Mouse (Mus musculus): ENCODE measurements around the gene Sec24d.
A peak's percentile ranks its signal among the peaks of the same experiment; 100 is the strongest.

Sec24d gene

GRCm38 (mm10) chr3:123266753-123267651 is at the start of gene Sec24d:
TSS of gene Sec24d (plus strand) at chr3:123267455.
- no peak for DNase-seq (ENCODE audit: low read depth)

- DNase-seq (ENCODE audit: low read depth): no peak
Measured at GRCm38 (mm10) chr3:123218646-123219045, 48.6 kb upstream of the Sec24d start.

GRCm38 (mm10) chr3:123227276-123227675 is 40.0 kb upstream of the Sec24d start:
- no peak for DNase-seq (ENCODE audit: low read depth)

- DNase-seq (ENCODE audit: low read depth): no peak
Measured at GRCm38 (mm10) chr3:123231639-123232038, 35.6 kb upstream of the Sec24d start.

- DNase-seq (ENCODE audit: low read depth): peak; percentile 57
Measured at GRCm38 (mm10) chr3:123234191-123234836, 32.9 kb upstream of the Sec24d start.

- DNase-seq (ENCODE audit: low read depth): no peak
Measured at GRCm38 (mm10) chr3:123235495-123235894, 31.8 kb upstream of the Sec24d start.

- DNase-seq (ENCODE audit: low read depth): no peak
Measured at GRCm38 (mm10) chr3:123235921-123236320, 31.3 kb upstream of the Sec24d start, which contains the start of gene Synpo2. TSS of gene Synpo2 (minus strand) at chr3:123236149.

- no peak for DNase-seq (ENCODE audit: low read depth)
Measured at GRCm38 (mm10) chr3:123237039-123237438, 30.2 kb upstream of the Sec24d start.

- no peak for DNase-seq (ENCODE audit: low read depth)
Measured at GRCm38 (mm10) chr3:123237446-123237845, 29.8 kb upstream of the Sec24d start.

- no peak for DNase-seq (ENCODE audit: low read depth)
Measured at GRCm38 (mm10) chr3:123244376-123244775, 22.9 kb upstream of the Sec24d start.

GRCm38 (mm10) chr3:123245646-123246045 is 21.6 kb upstream of the Sec24d start:
- DNase-seq (ENCODE audit: low read depth): no peak

- DNase-seq (ENCODE audit: low read depth): no peak
Measured at GRCm38 (mm10) chr3:123256181-123257101, 10.8 kb upstream of the Sec24d start.

- no peak for DNase-seq (ENCODE audit: low read depth)
Measured at GRCm38 (mm10) chr3:123258709-123259108, 8.5 kb upstream of the Sec24d start.

- DNase-seq (ENCODE audit: low read depth): no peak
Measured at GRCm38 (mm10) chr3:123264706-123265105, 2.5 kb upstream of the Sec24d start.

- DNase-seq (ENCODE audit: low read depth): peak; percentile 51
Measured at GRCm38 (mm10) chr3:123267741-123268201, 516 bp downstream of the Sec24d start.

GRCm38 (mm10) chr3:123282866-123283615 is 15.8 kb downstream of the Sec24d start:
- no peak for DNase-seq (ENCODE audit: low read depth)

- DNase-seq (ENCODE audit: low read depth): no peak
Measured at GRCm38 (mm10) chr3:123284284-123284683, 17.0 kb downstream of the Sec24d start.

GRCm38 (mm10) chr3:123285649-123286048 is 18.4 kb downstream of the Sec24d start:
- no peak for DNase-seq (ENCODE audit: low read depth)

GRCm38 (mm10) chr3:123288856-123289570 is 21.8 kb downstream of the Sec24d start:
- DNase-seq (ENCODE audit: low read depth): no peak

GRCm38 (mm10) chr3:123291670-123292069 is 24.4 kb downstream of the Sec24d start:
- no peak for DNase-seq (ENCODE audit: low read depth)
